Mouse (Mus musculus) layer of hippocampus, adult 2 months (tissue): ENCODE data around the gene Fat1. TPM values are rescaled to one million over a fixed set of nuclear protein-coding genes. Genes with fewer than 3 reads are reported as not detected.

Source experiments
- DNase-seq, 2 experiments: peaks; one replicate each; pipeline ENCODE4 v3.0.0; 2022; ENCODE audit warnings: low spot score in 2 of 2
- H3K27ac ChIP-seq: fragments of 200-600 bp; 2 replicates; pipeline ENCODE4 v1.8.1; 2022
- H3K4me3 ChIP-seq: fragments of 200-600 bp; 2 replicates; pipeline ENCODE4 v1.8.1; 2022; ENCODE audit warnings: mild to moderate bottlenecking
- CTCF ChIP-seq: fragments of 200-600 bp; conservative IDR thresholded peaks from 2 replicates; pipeline ENCODE4 v1.8.1; 2022; ENCODE audit warnings: antibody characterized with exemption, mild to moderate bottlenecking, moderate library complexity
- total RNA-seq, 2 experiments: library from RNA; stranded (reverse); gene quantifications; 2 replicates each; pipeline ENCODE4 v1.2.3; 2021

Fat1 gene
- total RNA-seq, 2 experiments from 2014 or later: 22.2 to 24.7 TPM

DNA sequence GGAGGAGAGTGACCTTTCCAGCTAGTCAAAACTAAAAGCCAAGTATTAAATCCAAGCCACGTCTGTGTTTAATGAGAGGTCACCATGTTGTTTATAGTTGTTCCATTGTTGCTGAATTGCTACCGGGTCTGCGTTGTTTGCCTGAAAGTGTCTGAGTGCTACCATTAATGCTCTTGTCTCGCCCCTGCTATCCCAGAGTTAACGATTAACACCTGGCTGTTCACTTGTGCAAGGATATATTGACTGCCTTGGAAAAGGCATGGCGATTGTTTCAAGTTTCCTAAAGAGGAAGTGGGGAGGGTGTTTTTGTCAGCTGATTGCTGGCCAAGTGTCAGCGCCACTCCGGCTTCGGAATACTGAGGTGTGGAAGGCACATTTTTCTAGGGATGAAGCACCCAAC lies 39.9 kb downstream of the Fat1 start:
- DNase-seq: no peak
- Histone ChIP-seq H3K27ac (no peak overlapping the region), H3K4me3 (no peak overlapping the region)
- no peak for TF ChIP-seq CTCF

GRCm38 (mm10) chr8:44975654-44976053 lies 40.4 kb downstream of the Fat1 start:
- H3K4me3 ChIP-seq: no peak overlapping the region
- no peak overlapping the region for H3K27ac ChIP-seq
- no peak for TF ChIP-seq CTCF
- DNase-seq: no peak

DNA sequence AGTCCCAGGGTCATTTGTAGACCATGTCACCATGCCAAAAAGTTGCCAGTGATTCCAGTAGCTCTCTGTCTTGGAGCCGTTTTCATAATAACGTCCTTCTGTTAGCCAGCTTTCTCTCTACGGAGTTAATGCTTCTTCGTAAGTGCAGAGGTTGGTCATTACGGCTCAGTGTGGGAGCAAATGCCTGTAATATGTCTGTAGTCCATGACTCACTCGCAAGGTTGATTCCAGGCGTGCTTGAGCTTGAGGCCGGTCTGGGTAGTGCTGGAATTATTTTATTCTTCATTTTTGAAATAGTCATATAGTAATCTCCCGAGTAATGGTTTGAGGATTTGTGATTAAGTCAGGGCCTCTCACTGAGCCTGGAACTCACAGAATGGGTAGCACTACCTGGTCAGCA lies 43.4 kb downstream of the Fat1 start:
- H3K4me3 ChIP-seq: no peak overlapping the region
- no peak overlapping the region for H3K27ac ChIP-seq
- no peak for TF ChIP-seq CTCF
- DNase-seq: no peak

- TF ChIP-seq CTCF: no peak
- no peak overlapping the region for H3K4me3 ChIP-seq
- peak overlapping the region; percentile 75; the same call in 1 of the 2 replicates for H3K27ac ChIP-seq
- DNase-seq: no peak
Measured at GRCm38 (mm10) chr8:44979245-44979644, 44.0 kb downstream of the Fat1 start.

DNA sequence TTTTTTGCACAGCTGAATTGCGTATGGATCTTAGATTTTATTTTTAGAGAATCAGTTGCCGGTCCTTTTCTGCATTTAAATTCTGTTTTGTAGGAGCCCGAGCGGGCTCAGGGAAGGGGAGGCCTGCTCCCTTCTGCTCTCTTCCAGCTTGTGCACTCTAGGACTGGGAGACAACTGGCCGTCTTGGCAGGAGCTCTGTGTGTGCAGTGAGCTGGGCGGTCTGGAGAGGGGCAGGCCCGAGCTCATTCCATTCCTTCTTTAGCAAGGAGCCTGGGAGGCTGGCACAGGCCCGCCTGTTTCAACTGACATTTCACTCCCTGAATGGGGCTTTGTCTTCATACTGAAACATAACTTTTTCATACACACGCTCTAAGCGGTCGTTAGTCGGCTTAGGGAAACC lies 44.8 kb downstream of the Fat1 start:
- Histone ChIP-seq H3K27ac (peak overlapping the region; percentile 75), H3K4me3 (peak overlapping the region; percentile 18; the same call in 1 of the 2 replicates)
- TF ChIP-seq CTCF: no peak
- peak; percentile 33 to 69 for DNase-seq

GRCm38 (mm10) chr8:44985326-44986288 lies 50.4 kb downstream of the Fat1 start:
- peak; percentile 42 to 49 for DNase-seq
- no peak overlapping the region for H3K4me3 ChIP-seq
- peak; percentile 78 for TF ChIP-seq CTCF
- no peak overlapping the region; the same call in 1 of the 2 replicates for H3K27ac ChIP-seq

DNA sequence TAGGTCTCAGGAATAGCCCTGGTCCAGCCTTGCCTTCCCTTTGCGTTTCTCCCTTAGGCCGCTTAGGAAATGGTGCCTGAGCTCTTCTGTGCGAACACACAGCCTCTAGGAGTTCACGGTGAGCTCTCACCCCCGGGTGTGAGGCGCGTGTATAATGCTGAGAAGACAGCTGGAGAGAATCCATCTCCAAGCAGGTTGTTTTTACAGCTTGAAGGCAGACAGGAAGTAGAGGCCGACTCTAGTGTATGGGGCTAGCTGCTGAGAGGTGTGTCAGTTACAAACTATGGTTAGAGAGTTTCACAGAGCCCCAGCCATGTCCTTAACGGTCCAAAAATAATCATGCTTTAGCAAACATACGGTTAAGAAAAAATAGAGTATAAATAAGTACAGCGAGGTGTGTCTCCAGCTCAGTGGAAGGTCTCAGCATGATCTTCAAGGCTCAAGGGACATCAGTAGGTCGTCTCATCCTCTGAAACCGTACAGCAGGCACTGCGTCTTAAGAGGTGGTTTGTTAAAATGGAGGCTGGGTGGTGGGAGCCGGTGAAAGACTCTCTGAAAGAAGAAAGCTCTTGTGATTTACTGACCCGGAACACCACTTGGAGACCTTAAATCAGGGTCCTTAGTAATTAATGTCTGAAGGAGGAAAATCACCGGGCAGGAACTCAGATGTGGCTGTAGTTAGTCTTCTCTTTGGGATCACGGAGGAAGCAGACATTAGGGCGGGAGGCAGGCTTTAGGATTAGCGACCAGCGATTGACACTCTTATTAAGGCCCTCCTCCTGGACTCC lies 56.6 kb downstream of the Fat1 start:
- no peak for DNase-seq
- TF ChIP-seq CTCF: no peak
- no peak overlapping the region for H3K27ac ChIP-seq
- no peak overlapping the region for H3K4me3 ChIP-seq

DNA sequence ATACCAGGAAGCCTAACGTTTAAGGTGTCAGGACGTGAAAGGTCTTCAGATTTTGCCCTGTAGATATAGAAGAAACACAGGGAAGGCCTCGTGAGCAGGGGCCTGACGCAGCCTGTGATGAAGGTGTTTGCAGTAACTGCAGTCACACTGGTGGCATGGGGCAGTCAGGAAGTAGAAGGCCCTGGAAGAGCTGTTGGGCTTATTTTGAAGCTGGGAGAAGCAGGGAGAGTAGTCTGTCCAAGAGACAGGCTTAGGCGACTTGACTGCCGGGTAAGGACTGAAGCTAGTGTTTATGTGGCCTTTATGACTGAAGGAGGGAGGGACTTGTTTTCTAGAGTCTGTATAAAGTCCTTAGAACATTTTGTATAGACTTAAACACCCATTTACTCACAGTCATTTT lies 57.4 kb downstream of the Fat1 start:
- no peak for DNase-seq
- no peak for TF ChIP-seq CTCF
- no peak overlapping the region for H3K4me3 ChIP-seq
- H3K27ac ChIP-seq: peak overlapping the region; percentile 72

DNA sequence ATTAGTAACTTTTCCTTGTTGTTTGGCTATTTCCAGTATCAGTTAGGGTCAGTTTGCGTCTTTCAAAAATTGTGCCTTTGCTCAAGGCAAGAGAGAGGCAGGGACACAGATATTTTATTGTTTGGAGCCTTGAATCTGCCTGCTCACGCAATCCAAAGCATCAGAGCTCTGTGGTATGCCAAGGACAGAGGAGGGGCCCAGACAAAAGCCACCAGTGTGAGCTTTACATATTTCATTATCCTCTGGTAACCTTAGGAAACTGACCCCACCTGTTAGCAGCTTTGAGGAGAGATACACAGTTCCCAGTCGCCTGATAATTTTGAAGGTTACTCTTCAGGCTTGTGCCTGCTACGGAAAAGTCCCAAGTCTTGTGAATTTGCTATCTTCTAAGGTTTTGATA lies 58.1 kb downstream of the Fat1 start:
- no peak for TF ChIP-seq CTCF
- no peak overlapping the region for H3K4me3 ChIP-seq
- peak overlapping the region; percentile 72; the same call in 1 of the 2 replicates for H3K27ac ChIP-seq
- DNase-seq: no peak

DNA sequence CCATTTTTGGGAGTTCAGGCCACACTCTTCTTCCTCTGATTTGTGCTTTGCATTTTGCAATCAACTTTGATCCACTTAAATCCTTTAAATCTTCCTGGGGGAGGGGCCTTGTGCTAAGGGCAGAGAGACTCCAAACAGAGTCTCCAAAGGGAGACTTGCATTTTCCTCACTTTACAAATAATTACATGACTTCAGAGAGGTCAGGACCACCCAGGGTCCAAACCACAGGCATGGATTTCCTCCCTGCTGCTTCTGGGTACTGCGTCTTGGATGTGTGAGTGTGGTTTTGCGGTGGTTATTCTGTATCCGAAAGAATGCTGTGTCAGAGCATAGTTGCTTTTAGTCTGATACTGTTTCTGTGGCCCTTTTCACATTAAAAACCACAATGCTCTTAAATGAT lies 61.2 kb downstream of the Fat1 start:
- no peak overlapping the region for H3K27ac ChIP-seq
- DNase-seq: no peak
- no peak for TF ChIP-seq CTCF
- H3K4me3 ChIP-seq: no peak overlapping the region

- no peak overlapping the region for H3K27ac ChIP-seq
- no peak overlapping the region for H3K4me3 ChIP-seq
- DNase-seq: no peak
- no peak for TF ChIP-seq CTCF
Measured at GRCm38 (mm10) chr8:44997321-44997720, 62.1 kb downstream of the Fat1 start.

DNA sequence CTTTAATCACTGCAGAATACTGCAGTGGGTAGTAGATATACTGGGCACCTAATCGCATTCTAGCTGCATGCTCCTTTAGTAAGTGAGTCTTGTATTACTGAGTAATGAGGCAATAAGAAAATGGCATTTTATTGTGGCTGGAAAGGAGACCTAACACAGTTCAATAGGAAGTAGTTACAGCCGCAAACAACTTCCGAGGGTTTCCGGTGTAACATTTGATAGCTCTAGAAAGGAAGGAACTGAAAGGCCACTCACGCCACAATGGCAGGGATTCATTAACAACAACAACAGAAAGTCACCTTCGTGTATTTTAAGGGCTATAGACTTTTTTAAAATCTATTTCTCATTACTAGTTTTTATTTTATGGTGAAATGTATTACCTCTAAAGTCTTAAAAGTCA lies 62.6 kb downstream of the Fat1 start:
- Histone ChIP-seq H3K27ac (peak overlapping the region; percentile 70; the same call in 1 of the 2 replicates), H3K4me3 (no peak overlapping the region)
- no peak for DNase-seq
- TF ChIP-seq CTCF: no peak

DNA sequence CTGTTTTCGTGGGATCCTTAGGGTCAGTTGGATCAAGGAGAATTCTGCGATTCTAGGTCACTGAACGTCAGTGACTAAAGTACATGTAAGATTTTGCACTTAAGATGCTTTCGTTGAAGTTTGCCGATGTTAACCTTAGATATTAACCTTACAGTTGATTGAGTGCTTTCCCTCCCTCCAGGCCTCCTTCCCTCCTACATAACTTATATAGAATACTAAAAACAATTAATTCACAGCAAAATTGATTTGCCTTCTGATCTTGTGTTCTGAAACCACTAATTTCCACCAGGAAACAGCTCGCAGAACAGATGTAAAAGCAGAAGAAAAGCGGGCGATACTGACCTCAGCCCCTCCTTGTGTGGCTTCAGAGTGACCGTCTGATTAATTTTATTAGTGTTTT lies 63.0 kb downstream of the Fat1 start:
- peak overlapping the region; percentile 70 for H3K27ac ChIP-seq
- peak overlapping the region; percentile 40 for H3K4me3 ChIP-seq
- DNase-seq: no peak
- TF ChIP-seq CTCF: no peak
